Mouse (Mus musculus) hindbrain, embryonic 14.5 days (tissue): ENCODE data around the gene Txnrd2. TPM values are rescaled to one million over a fixed set of nuclear protein-coding genes. Genes with fewer than 3 reads are reported as not detected.

ENCODE experiments used
- ATAC-seq: fragments of 200-750 bp; cut with Nextera tagmentation; 2 replicates; pipeline ENCODE4 v1.8.0; 2017; ENCODE audit warnings: moderate number of reproducible peaks, mild to moderate bottlenecking, moderate TSS enrichment, moderate library complexity; ENCODE audit not compliant: low FRiP score
- DNase-seq: peaks from one replicate; pipeline ENCODE4 v3.0.0-alpha.2; 2015; ENCODE audit warnings: low spot score
- H3K27ac ChIP-seq: fragments of 300-500 bp; sonication (generic); 2 replicates; pipeline ENCODE4 v1.5.1; 2014; ENCODE audit warnings: mild to moderate bottlenecking, moderate library complexity
- H3K27me3 ChIP-seq: fragments of 300-500 bp; sonication (generic); 2 replicates; pipeline ENCODE4 v1.6.1; 2014; ENCODE audit warnings: mild to moderate bottlenecking, low read length, mixed read lengths; ENCODE audit not compliant: control insufficient read depth, insufficient read depth
- H3K36me3 ChIP-seq: fragments of 300-500 bp; sonication (generic); replicated peaks from 2 replicates; pipeline ENCODE4 v1.6.1; 2014; ENCODE audit not compliant: control insufficient read depth, insufficient read depth
- H3K4me1 ChIP-seq: fragments of 300-500 bp; sonication (generic); replicated peaks from 2 replicates; pipeline ENCODE4 v1.6.1; 2014; ENCODE audit warnings: antibody characterized with exemption, low read length, mixed read lengths; ENCODE audit not compliant: control insufficient read depth, insufficient read depth
- H3K4me2 ChIP-seq: fragments of 300-500 bp; sonication (generic); replicated peaks from 2 replicates; pipeline ENCODE4 v1.6.1; 2014; ENCODE audit warnings: mild to moderate bottlenecking, moderate library complexity
- H3K4me3 ChIP-seq: fragments of 300-500 bp; sonication (generic); replicated peaks from 2 replicates; pipeline ENCODE4 v1.5.1; 2014; ENCODE audit warnings: mild to moderate bottlenecking, low read length
- H3K9ac ChIP-seq: fragments of 300-500 bp; sonication (generic); 2 replicates; pipeline ENCODE4 v1.6.1; 2014
- H3K9me3 ChIP-seq: fragments of 300-500 bp; sonication (generic); 2 replicates; pipeline ENCODE4 v1.6.1; 2016; ENCODE audit warnings: low read length; ENCODE audit not compliant: control insufficient read depth
- WGBS: fragments of 180-500 bp; shearing (Covaris S2); extraction: QIAGEN DNeasy Blood & Tissue Kit; methylation state at CpG from one replicate; pipeline ENCODE4 v1.1.7; 2014; 5-methylcytosine and 5-hydroxymethylcytosine counted together
- polyA plus RNA-seq: library from polyadenylated mRNA; unstranded; fragments of >200 nt; fragmentation: Nextera tagmentation; extraction: Ambion mirVana; gene quantifications from 2 replicates; pipeline ENCODE4 v1.2.1, GENCODE M21; 2014

Gene Txnrd2
- polyA plus RNA-seq, 1 experiment from 2014 or later, result 26.0 TPM

- WGBS, result 87% methylated on average over 7 of the region's 7 CpGs
- H3K4me3 ChIP-seq, result no peak overlapping the region
- no peak overlapping the region for H3K4me2 ChIP-seq
Measured at GRCm38 (mm10) chr16:18423203-18423914, 2.8 kb upstream of the Txnrd2 start.

DNA sequence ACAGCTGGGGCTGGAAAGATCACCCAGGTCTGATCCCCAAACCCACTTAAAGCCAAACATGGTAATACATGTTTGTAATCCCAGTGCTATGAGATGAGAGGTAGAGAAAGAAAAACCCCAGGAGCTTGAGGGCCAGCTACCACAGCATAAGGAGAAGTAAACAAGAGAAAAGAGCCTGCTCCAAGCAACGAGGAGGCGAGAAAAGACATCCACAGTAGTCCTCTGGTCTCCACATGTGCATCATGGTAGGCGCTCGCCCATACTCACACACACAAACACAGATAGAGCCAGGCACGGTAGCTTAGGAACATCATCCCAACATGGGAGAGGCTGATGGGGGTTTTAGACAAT lies 2.3 kb upstream of the Txnrd2 start:
- H3K4me3 ChIP-seq, result no peak overlapping the region
- no peak overlapping the region for H3K27ac ChIP-seq
- H3K27me3 ChIP-seq, result no peaks in the 10 kb centered on the region
- peak overlapping the region; percentile 81; the same call in 1 of the 2 replicates for H3K4me2 ChIP-seq
- H3K36me3 ChIP-seq, result peaks cover 17% of the 10 kb centered on the region
- H3K4me1 ChIP-seq, result peaks cover 27% of the 10 kb centered on the region
- no peaks in the 10 kb centered on the region for H3K9me3 ChIP-seq
- WGBS, result 88% methylated on average over 5 of the region's 5 CpGs
- ATAC-seq (no peak), DNase-seq (no peak)
- no peak overlapping the region for H3K9ac ChIP-seq

More at GRCm38 (mm10) chr16:18423203-18423914, 2.8 kb upstream of the Txnrd2 start:
- Histone ChIP-seq H3K36me3 (peaks cover 17% of the 10 kb centered on the region), H3K4me1 (peaks cover 27% of the 10 kb centered on the region), H3K27me3 (no peaks in the 10 kb centered on the region), H3K9me3 (no peaks in the 10 kb centered on the region), H3K27ac (no peak overlapping the region), H3K9ac (no peak overlapping the region)
- no peak for DNase-seq
- no peak for ATAC-seq

DNA sequence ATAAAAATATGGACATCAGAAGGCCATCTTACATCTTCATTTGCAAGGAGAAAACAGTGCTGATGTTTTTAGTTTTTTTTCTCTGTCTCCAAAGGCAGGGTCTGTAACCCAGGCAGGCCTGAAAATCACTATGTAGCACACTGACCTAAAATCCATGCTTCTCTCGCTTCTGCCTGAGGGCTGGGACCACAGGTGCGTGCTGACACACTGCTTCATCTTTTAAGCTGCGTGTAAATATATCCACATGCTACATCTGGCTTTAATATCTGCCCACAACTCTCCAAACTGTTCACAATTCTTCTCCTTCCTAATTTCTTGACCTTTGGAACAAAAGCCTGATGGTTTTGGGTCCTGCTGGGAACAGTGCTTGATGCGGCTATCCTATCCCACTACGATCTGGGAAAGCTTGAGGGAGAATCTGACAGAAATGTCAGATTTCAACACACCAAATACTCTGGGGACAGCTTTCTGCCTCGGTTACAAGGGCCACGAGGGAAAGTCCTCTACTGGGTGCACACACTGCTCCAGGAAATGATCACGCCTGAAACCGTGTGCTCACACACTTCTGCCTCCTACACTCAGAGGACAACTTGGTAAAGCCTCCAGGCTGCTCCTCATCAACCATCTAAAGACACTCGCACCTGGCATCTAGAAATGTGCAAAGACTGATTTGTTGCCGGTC lies 1.7 kb upstream of the Txnrd2 start:
- no peak overlapping the region for H3K9ac ChIP-seq
- H3K4me2 ChIP-seq, result peak overlapping the region; percentile 81
- H3K36me3 ChIP-seq, result peaks cover 17% of the 10 kb centered on the region
- no peaks in the 10 kb centered on the region for H3K27me3 ChIP-seq
- H3K27ac ChIP-seq, result no peak overlapping the region
- peaks cover 27% of the 10 kb centered on the region for H3K4me1 ChIP-seq
- ATAC-seq, result no peak
- no peaks in the 10 kb centered on the region for H3K9me3 ChIP-seq
- no peak for DNase-seq
- 68% methylated on average over 11 of the region's 11 CpGs for WGBS
- H3K4me3 ChIP-seq, result no peak overlapping the region

DNA sequence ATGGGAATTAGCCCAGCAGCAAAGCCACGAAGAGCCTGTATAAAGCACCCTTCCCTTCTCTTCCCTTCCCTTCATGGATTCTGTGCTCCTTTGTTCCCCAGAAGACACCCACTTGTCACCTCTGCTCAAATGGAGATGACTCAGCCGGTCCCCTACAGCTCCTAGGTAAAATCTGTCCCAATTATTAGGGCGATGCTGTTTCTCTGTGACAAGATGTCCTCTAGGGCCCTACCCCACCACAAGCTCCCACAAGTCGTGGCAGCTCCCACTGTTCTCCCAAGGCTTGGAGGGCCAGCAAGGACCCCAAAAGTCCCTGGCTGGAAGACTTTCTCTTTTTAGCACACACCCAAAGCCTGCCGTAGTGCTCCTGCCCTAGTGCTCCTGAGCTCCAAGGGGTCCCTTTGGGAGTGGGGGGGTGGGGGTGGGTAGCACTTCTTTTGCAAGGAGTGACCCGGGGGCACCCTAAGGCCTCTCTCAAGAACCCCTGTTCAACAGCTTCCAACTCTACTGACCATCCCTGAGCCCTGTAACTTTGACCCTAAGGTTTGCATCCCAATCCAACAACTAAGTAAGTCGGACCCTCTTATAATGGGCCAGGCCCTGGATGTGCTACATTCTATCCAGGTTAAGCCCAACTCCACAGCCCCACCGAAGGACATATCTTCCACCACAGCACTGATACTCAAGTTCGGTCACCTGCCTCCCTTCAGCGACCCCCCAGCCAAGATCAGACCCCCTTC lies 539 bp upstream of the Txnrd2 start:
- no peaks in the 10 kb centered on the region for H3K27me3 ChIP-seq
- peak overlapping the region; percentile 96 for H3K9ac ChIP-seq
- peaks cover 17% of the 10 kb centered on the region for H3K36me3 ChIP-seq
- ATAC-seq (peak; percentile 1), DNase-seq (no peak)
- peak overlapping the region; percentile 84 for H3K4me3 ChIP-seq
- H3K27ac ChIP-seq, result peak overlapping the region; percentile 49
- peaks cover 27% of the 10 kb centered on the region for H3K4me1 ChIP-seq
- 27% methylated on average over 10 of the region's 10 CpGs for whole genome bisulfite sequencing
- no peaks in the 10 kb centered on the region for H3K9me3 ChIP-seq
- peak overlapping the region; percentile 81 for H3K4me2 ChIP-seq

GRCm38 (mm10) chr16:18426802-18427280 lies 657 bp downstream of the Txnrd2 start, which contains the start of gene Comt:
Gene Comt, minus strand, starts transcription at chr16:18426852.
- DNase-seq (no peak), ATAC-seq (no peak; the same call in 1 of the 2 replicates)
- Histone ChIP-seq H3K9me3 (no peaks in the 10 kb centered on the region), H3K27ac (peak within 1 kb of the TSS; percentile 78), H3K4me2 (peak within 1 kb of the TSS; percentile 81), H3K4me1 (peaks cover 27% of the 10 kb centered on the region), H3K9ac (peak within 1 kb of the TSS; percentile 96), H3K36me3 (peaks cover 8% of the 10 kb centered on the region), H3K4me3 (peak within 1 kb of the TSS; percentile 84), H3K27me3 (no peaks in the 10 kb centered on the region)
- 64% methylated on average over 5 of the region's 5 CpGs for WGBS

DNA sequence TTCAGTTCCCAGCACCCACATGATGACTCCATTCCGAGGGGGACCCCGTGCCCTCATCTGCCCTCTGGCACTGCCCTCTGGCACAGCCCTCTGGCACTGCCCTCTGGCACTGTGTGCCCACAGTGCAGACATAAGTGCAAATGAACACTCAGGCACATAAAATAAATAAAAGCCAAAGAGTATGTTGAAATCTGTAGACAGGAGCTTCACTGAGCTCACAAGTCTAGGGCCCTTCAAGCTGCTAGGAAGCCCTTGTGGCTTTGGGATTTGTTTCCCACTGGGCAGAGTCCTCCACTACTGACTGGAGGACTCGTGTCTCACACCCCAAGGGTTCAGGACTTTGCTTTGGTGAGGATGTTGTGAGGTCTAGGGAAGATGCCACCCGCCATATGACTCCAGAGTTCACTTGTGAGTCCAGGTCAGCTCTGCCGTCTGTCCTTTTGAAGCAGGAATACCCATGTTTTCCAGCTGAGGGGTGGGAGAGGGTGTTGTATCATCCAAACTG lies 1.9 kb downstream of the Txnrd2 start:
- Histone ChIP-seq H3K4me2 (no peak overlapping the region), H3K4me3 (no peak overlapping the region), H3K27me3 (no peaks in the 10 kb centered on the region), H3K27ac (no peak overlapping the region), H3K4me1 (peaks cover 27% of the 10 kb centered on the region), H3K36me3 (peaks cover 4% of the 10 kb centered on the region), H3K9me3 (no peaks in the 10 kb centered on the region), H3K9ac (no peak overlapping the region)
- DNase-seq (no peak), ATAC-seq (no peak)
- 85% methylated on average over 5 of the region's 5 CpGs for WGBS

DNA sequence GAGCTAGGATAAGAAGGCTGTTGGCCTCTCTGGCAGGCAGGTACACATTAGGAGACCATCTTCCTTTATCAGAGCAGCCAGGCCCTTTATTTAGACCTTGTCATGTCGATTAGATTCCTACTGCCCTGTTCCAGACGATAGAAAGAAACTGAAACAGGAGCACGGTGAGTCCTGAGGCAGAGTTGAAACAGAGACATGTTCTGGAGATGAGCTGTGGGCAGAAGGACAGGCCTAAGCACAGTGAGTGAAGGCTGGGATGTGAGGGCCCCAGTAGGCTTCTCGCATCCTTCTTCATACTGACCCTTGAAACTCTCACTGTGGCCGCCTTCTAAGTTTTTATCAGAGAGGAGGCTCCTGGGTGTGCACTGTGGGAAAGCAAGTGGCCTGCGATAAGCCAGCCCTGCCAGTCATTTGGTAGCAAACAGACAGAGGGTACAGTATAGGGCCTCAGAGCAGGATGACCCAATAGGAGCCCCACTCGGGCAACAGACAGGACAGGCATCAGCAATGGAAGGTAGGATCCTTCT lies 2.4 kb downstream of the Txnrd2 start:
- DNase-seq (no peak), ATAC-seq (no peak)
- no peak overlapping the region for H3K27ac ChIP-seq
- no peak overlapping the region for H3K4me3 ChIP-seq
- WGBS, result 90% methylated on average over 7 of the region's 7 CpGs
- H3K27me3 ChIP-seq, result no peaks in the 10 kb centered on the region
- no peaks in the 10 kb centered on the region for H3K9me3 ChIP-seq
- H3K36me3 ChIP-seq, result 0 out of 2 replicates have a peak, but pooled peaks cover 1% of the 10 kb centered on the region
- no peak overlapping the region for H3K9ac ChIP-seq
- H3K4me1 ChIP-seq, result peaks cover 27% of the 10 kb centered on the region
- no peak overlapping the region for H3K4me2 ChIP-seq

DNA sequence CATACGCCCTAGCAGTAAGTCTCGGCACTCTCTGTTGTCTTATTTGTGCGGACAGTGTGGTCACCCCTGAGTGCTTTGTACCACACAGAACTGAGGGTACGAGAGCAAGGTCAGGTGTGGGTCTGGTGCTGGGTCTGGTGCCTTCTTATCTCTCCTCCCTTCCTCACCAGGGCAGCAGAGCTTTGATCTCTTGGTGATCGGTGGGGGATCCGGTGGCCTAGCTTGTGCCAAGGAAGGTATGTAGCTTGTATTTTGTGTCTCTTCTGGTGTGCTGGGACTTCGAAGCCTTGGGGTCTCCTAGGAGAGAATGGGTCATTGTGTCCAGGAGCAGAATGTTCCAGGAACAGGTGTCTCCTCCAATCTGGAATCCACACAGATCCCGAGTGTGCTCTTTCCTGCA lies 3.5 kb downstream of the Txnrd2 start:
- H3K4me2 ChIP-seq, result no peak overlapping the region
- H3K4me3 ChIP-seq, result no peak overlapping the region
- no peak for DNase-seq
- H3K36me3 ChIP-seq, result 0 out of 2 replicates have a peak, but pooled peaks cover 3% of the 10 kb centered on the region
- H3K9me3 ChIP-seq, result no peaks in the 10 kb centered on the region
- peaks cover 21% of the 10 kb centered on the region for H3K4me1 ChIP-seq
- 89% methylated on average over 8 of the region's 8 CpGs for WGBS
- H3K27me3 ChIP-seq, result no peaks in the 10 kb centered on the region
- no peak overlapping the region for H3K9ac ChIP-seq
- no peak overlapping the region for H3K27ac ChIP-seq
- ATAC-seq, result no peak
